Mouse (Mus musculus): ENCODE measurements at regions not wholly inside any gene's neighbourhood (a gene's known extent, or its start where the extent isn't known, plus 50 kb on each side); places are given as distances from the start of the nearest gene placed in this dataset.

- H3K27me3 ChIP-seq (ENCODE audit: control insufficient read depth, insufficient read depth, insufficient read length): no peaks in the 10 kb centered on the region
- TF ChIP-seq CTCF (IDR thresholded peaks at IDR 0.05; ENCODE audit: control insufficient read depth, insufficient read depth, insufficient read length) (no peak), USF1 (IDR thresholded peaks at IDR 0.05; ENCODE audit: low read depth) (no peak), FOSL1 (IDR thresholded peaks at IDR 0.05; ENCODE audit: insufficient read depth, low read length, poor library complexity, severe bottlenecking) (no peak), MAX (IDR thresholded peaks at IDR 0.05) (no peak), MYOG (IDR thresholded peaks at IDR 0.05; ENCODE audit: control insufficient read depth, extremely low read depth, insufficient read length) (no peak), MYOD1 (IDR thresholded peaks at IDR 0.05; ENCODE audit: control insufficient read depth, insufficient read length, low read depth) (no peak), CEBPB (IDR thresholded peaks at IDR 0.05; ENCODE audit: low read depth) (no peak)
- no peak overlapping the region for H3K4me3 ChIP-seq (ENCODE audit: insufficient read depth, poor library complexity, severe bottlenecking)
- H3K79me2 ChIP-seq (ENCODE audit: control insufficient read depth, insufficient read depth): no peaks in the 10 kb centered on the region
- no peaks in the 10 kb centered on the region for H3K79me3 ChIP-seq (ENCODE audit: low read depth)
- H3ac ChIP-seq (ENCODE audit: control insufficient read depth, insufficient read length, low read depth): no peak overlapping the region
- no peaks in the 10 kb centered on the region for H3K36me3 ChIP-seq (ENCODE audit: control insufficient read depth, insufficient read depth)
Observed at GRCm38 (mm10) chr12:107067346-107067745, 421.1 kb upstream of the 3110018I06Rik start.

GRCm38 (mm10) chr12:107082541-107082940, 405.9 kb upstream of the 3110018I06Rik start:
- H3K27me3 ChIP-seq (ENCODE audit: control insufficient read depth, insufficient read depth, insufficient read length): no peaks in the 10 kb centered on the region

GRCm38 (mm10) chr12:107085058-107085905, 403.1 kb upstream of the 3110018I06Rik start:
- TF ChIP-seq CEBPB (IDR thresholded peaks at IDR 0.05; ENCODE audit: low read depth) (no peak), USF1 (IDR thresholded peaks at IDR 0.05; ENCODE audit: low read depth) (no peak), MYOD1 (IDR thresholded peaks at IDR 0.05; ENCODE audit: control insufficient read depth, insufficient read length, low read depth) (no peak), FOSL1 (IDR thresholded peaks at IDR 0.05; ENCODE audit: insufficient read depth, low read length, poor library complexity, severe bottlenecking) (no peak), MYOG (IDR thresholded peaks at IDR 0.05; ENCODE audit: control insufficient read depth, extremely low read depth, insufficient read length) (no peak), MAX (IDR thresholded peaks at IDR 0.05) (no peak), CTCF (IDR thresholded peaks at IDR 0.05; ENCODE audit: control insufficient read depth, insufficient read depth, insufficient read length) (no peak)
- Histone ChIP-seq H3K36me3 (ENCODE audit: control insufficient read depth, insufficient read depth) (no peaks in the 10 kb centered on the region), H3K27me3 (ENCODE audit: control insufficient read depth, insufficient read depth, insufficient read length) (no peaks in the 10 kb centered on the region), H3K4me3 (ENCODE audit: insufficient read depth, poor library complexity, severe bottlenecking) (no peak overlapping the region), H3ac (ENCODE audit: control insufficient read depth, insufficient read length, low read depth) (no peak overlapping the region), H3K79me2 (ENCODE audit: control insufficient read depth, insufficient read depth) (no peaks in the 10 kb centered on the region), H3K79me3 (ENCODE audit: low read depth) (no peaks in the 10 kb centered on the region)

More at GRCm38 (mm10) chr12:107082541-107082940, 405.9 kb upstream of the 3110018I06Rik start:
- Histone ChIP-seq H3K79me3 (ENCODE audit: low read depth) (no peaks in the 10 kb centered on the region), H3ac (ENCODE audit: control insufficient read depth, insufficient read length, low read depth) (no peak overlapping the region), H3K79me2 (ENCODE audit: control insufficient read depth, insufficient read depth) (no peaks in the 10 kb centered on the region), H3K36me3 (ENCODE audit: control insufficient read depth, insufficient read depth) (no peaks in the 10 kb centered on the region), H3K4me3 (ENCODE audit: insufficient read depth, poor library complexity, severe bottlenecking) (no peak overlapping the region)
- TF ChIP-seq CEBPB (IDR thresholded peaks at IDR 0.05; ENCODE audit: low read depth) (no peak), MAX (IDR thresholded peaks at IDR 0.05) (no peak), USF1 (IDR thresholded peaks at IDR 0.05; ENCODE audit: low read depth) (no peak), CTCF (IDR thresholded peaks at IDR 0.05; ENCODE audit: control insufficient read depth, insufficient read depth, insufficient read length) (no peak), MYOG (IDR thresholded peaks at IDR 0.05; ENCODE audit: control insufficient read depth, extremely low read depth, insufficient read length) (no peak), FOSL1 (IDR thresholded peaks at IDR 0.05; ENCODE audit: insufficient read depth, low read length, poor library complexity, severe bottlenecking) (no peak)

GRCm38 (mm10) chr12:107085906-107086655, 402.4 kb upstream of the 3110018I06Rik start:
- Histone ChIP-seq H3K36me3 (ENCODE audit: control insufficient read depth, insufficient read depth) (no peaks in the 10 kb centered on the region), H3K79me3 (ENCODE audit: low read depth) (no peaks in the 10 kb centered on the region), H3ac (ENCODE audit: control insufficient read depth, insufficient read length, low read depth) (no peak overlapping the region), H3K27me3 (ENCODE audit: control insufficient read depth, insufficient read depth, insufficient read length) (no peaks in the 10 kb centered on the region), H3K4me3 (ENCODE audit: insufficient read depth, poor library complexity, severe bottlenecking) (no peak overlapping the region), H3K79me2 (ENCODE audit: control insufficient read depth, insufficient read depth) (no peaks in the 10 kb centered on the region)
- TF ChIP-seq CEBPB (IDR thresholded peaks at IDR 0.05; ENCODE audit: low read depth): no peak
- TF ChIP-seq MYOG (IDR thresholded peaks at IDR 0.05; ENCODE audit: control insufficient read depth, extremely low read depth, insufficient read length): no peak

GRCm38 (mm10) chr12:107092151-107092550, 396.3 kb upstream of the 3110018I06Rik start:
- no peak for TF ChIP-seq MYOD1 (IDR thresholded peaks at IDR 0.05; ENCODE audit: control insufficient read depth, insufficient read length, low read depth)
- no peak for TF ChIP-seq USF1 (IDR thresholded peaks at IDR 0.05; ENCODE audit: low read depth)
- no peak for TF ChIP-seq CTCF (IDR thresholded peaks at IDR 0.05; ENCODE audit: control insufficient read depth, insufficient read depth, insufficient read length)
- no peak for TF ChIP-seq MYOG (IDR thresholded peaks at IDR 0.05; ENCODE audit: control insufficient read depth, extremely low read depth, insufficient read length)
- Histone ChIP-seq H3K79me2 (ENCODE audit: control insufficient read depth, insufficient read depth) (no peaks in the 10 kb centered on the region), H3K27me3 (ENCODE audit: control insufficient read depth, insufficient read depth, insufficient read length) (no peaks in the 10 kb centered on the region), H3K79me3 (ENCODE audit: low read depth) (no peaks in the 10 kb centered on the region), H3K36me3 (ENCODE audit: control insufficient read depth, insufficient read depth) (no peaks in the 10 kb centered on the region), H3ac (ENCODE audit: control insufficient read depth, insufficient read length, low read depth) (no peak overlapping the region), H3K4me3 (ENCODE audit: insufficient read depth, poor library complexity, severe bottlenecking) (no peak overlapping the region)
